Mouse (Mus musculus) E14TG2a.4 (cell line): ENCODE results near the gene Ctsll3.

Experiments
- CTCF ChIP-seq: conservative IDR thresholded peaks from 2 replicates; pipeline ENCODE4 v1.5.1; 2014; ENCODE audit warnings: low read length
- NANOG ChIP-seq: IDR thresholded peaks from 2 replicates; pipeline ENCODE4 v1.6.1; 2014; ENCODE audit warnings: borderline replicate concordance, low read length, mixed read lengths

DNA sequence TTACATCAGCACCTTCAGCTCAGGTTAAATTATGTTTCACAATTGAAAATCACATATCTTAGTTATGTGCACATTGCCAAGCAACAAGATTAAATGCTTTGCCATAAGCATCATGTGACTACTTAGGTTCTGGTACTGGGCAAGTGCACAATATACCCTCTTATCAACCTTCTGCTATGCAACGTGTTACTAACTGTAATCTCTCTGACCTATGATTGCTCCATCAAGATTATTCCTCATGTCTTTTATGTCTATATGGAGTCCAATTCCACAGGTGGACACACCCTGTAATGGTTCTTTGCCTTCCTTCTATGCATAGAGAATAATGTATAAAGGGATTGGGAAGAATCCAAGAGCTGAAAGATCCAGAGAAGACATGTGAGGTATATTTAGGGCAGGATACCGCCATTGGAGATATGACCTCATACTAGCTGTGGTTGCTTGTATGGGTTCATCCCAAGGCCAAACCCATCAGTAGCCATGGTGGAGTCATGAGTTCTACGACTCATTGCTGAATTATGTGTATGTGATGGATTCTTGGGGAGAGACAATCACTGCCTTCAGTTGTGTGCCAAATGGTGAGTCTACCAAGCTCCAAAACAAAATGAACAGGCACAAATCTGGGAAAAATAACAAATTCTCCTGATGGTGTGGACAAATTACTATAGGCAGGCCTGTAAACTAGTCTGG, 18.0 kb upstream of the Ctsll3 start:
- TF ChIP-seq CTCF (no peak), NANOG (no peak)
